Mouse (Mus musculus): Measurements from ENCODE around the gene Aoah.

The Aoah gene

DNA sequence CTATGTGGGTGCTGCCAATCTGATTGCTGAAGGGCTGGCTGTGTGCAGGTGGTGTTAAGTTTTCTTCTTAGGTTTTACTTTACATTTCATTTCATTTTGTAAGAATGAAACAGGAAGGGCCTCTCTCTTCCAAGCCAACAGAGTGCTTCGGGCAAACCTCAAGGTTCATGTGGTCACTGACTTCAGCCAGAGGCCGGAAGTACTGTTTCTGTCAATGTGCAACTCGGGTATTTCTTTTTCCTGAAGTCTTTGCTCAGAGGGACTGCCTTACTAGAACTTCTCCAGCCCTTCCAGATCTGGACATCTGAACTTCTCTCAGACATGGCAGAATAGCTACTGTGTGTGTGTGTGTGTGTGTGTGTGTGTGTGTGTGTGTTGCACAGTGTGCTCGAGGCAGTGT is at the start of gene Aoah:
Gene Aoah, plus strand, starts transcription at position 213 of the 400 bp plus-strand sequence.
- CTCF ChIA-PET = interaction anchor here (0.7 kb wide), 1 partner anchor 9 kb away, joined by 17 read pairs; no protein-coding TSS in a partner anchor

DNA sequence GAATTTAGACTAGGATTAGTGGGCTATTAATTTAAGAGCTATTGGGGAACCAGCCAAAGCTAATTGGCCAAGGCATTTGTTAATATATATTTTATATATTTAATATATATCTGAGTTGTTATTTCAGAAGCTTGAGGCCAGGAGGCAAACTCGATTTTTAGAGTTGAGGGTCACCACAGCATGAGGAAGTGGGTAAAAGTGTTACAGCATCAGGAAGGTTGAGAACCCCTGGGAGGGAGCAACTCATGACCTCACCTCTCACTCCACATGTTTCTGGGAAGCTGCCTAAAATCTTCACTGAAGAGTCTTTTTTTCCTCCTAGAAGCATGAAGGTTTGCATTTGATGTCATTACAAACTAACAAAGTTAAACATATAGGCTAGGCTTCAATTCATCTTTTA is 39.1 kb upstream of the Aoah start:
- CTCF ChIA-PET = no interaction called here

DNA sequence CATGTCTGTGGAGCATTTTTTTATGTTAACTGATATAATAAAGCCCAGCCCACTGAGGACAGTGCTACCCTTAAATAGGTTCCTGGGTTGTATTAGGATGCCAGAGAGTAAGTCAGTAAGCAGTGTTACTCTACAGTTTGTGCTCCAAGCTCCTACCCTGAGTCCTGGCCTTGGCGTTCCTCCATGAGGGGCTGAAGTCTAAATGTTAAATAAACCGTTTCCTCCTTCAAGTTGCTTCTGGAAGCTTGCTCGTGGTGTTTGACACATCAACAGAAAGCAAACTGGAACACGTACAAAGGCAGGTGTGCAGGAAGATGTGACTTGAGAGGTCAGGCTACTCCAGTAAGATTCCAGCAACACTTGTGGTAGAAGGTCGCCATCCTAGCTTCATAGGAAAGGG is 10.3 kb upstream of the Aoah start:
- CTCF ChIA-PET = no interaction called here

DNA sequence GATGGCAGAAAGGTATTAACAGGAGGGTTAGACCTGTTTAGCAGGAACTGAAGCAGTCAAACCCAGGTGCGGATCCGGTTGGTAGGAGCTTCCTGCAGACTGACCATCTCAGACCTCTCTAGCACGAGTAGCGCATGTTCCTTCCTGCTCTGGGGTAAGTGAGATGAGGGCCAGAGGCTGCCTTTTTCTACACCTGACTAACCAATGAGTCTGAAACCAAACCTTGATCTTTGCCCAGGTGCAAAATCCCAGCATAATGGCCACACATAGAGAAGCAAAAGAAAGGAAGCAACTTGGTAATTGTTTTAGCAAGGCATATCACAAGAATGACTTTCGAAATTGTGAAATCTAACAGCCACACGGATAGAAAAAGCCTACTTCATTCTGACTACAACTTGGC is 9.9 kb upstream of the Aoah start:
- CTCF ChIA-PET = no interaction called here

DNA sequence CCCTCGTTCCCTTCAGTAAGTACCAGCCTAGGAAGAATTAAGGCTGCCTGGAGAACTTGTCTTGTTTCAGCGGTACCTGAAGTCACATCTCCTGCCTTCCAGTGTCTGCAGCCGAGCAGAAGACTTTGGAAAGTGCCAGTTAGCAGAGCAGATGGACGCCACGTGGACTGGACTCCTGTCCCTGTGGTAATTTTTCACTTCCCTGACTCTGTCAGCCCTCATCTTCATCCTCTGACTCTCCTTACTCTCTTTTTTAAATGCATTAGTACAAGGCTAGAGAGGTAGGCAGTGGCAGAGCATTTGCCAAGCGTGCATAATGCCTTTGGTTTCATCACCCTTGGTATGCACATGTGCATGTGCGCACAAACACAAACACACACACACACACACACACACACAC is 8.0 kb upstream of the Aoah start:
- CTCF ChIA-PET = no interaction called here

DNA sequence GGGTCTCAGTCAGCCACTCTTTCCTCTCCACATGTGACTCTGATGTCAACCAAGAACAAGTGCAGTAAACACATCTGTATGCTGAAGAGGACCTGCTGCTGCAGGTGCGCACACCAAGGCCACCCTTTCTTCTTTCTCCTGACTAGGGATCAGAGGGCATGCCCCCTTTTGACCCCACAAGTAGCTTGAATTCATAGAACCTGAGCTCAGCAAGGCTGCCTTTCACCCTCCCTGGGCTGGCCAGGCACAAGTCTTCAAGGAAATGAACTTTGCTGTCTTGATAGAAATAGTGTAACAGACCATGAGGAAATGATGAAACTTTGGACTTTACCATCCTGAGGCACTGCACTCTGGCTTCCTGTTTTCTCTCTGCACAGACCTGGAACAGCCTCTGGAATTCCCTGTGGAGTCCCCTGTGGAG is 7.1 kb upstream of the Aoah start:
- CTCF ChIA-PET = no interaction called here

DNA sequence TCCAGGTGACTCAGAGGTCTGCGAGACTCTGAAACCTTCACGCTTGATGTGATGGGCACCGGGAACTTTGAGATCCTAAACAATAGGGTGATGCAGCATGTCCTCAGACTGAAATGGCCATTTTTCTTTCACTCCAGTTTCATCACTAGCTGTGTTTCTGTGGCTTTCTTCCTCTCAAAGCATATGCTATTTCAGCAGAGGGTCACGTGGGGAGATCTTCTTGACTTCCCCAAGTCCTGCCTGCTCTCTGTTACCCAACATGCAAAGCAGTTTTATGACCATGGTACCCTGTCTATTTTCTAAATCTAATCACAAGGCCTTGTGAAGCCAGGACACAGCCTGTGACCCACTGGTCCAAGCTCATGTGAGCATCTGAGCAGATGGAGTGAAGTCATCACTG is 6.0 kb upstream of the Aoah start:
- CTCF ChIA-PET = no interaction called here

DNA sequence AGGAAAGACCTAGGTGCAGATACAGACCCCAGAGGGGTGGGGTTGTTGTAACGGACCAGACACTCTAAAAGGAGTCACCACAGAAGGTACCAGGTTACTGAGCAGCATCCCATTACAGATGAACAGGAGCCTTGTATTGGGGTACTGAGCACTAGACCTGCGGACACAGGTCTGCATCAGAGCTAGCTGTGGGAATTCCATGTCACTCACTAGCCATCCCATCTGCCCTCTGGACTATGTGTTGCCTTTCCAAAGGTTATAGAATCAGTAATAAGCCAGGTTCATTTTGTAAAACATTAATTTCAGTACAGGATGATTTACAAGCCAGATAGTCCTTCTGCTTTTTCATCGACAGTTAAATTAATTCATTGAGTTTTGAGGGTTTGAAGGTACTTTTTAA is 2.7 kb downstream of the Aoah start:
- CTCF ChIA-PET = no interaction called here

DNA sequence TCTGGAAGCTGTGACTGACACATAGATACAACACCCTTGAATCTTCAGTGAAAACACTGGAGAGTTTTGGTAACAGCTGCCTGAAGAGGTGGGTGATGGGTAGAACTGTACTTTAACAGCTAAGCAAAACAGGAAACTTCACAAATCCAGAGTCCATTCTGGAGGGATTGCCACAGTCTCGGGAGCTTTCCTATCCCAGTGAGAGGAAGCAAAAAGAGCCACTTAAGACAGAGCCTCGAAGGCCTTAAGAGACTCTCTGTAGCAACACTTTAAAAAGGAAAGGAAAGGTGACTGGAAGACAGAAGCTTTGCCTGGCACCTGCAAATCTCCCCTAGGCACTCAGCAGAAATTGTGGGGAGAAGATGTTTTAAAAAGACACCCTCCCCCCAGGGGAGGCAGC is 4.6 kb downstream of the Aoah start:
- CTCF ChIA-PET = no interaction called here

DNA sequence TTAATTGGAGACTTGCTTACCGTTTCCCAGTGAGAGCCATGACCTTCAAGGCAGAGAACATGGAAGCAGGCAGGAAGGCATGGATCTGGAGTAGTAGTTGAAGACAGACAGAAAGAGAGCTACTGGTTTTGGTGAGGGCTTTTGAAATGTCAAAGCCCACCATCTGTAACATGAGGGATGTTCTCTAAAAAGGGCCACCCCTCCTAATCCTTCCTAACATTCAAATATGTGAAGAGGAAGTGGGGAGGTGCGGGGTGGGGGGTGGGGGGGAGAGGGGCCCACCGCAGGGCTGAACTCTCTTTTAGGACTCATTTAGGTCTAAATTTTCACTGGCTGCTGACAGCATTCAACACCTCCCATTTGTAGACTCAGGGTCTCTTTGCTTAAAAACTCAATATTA is 5.9 kb downstream of the Aoah start:
- CTCF ChIA-PET = no interaction called here

DNA sequence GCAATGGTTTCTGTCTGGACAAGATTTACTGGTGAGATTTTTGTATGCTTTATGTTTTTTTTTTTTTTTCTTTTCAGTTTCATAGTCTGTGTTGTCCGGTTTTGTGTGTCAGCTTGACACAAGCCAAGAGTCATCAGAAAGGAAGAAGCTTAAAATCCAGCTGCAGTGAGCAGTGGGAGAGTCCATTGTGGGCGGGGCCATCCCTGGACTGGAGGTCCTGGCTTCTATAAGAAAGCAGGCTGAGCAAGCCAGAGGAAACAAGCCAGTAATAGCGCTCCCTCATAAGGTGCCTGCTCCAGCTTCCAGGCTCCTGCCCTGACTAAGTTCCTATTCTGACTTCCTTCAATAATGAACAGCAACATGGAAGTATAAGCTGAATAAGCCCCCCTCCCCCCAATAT is 6.7 kb downstream of the Aoah start:
- CTCF ChIA-PET = no interaction called here

DNA sequence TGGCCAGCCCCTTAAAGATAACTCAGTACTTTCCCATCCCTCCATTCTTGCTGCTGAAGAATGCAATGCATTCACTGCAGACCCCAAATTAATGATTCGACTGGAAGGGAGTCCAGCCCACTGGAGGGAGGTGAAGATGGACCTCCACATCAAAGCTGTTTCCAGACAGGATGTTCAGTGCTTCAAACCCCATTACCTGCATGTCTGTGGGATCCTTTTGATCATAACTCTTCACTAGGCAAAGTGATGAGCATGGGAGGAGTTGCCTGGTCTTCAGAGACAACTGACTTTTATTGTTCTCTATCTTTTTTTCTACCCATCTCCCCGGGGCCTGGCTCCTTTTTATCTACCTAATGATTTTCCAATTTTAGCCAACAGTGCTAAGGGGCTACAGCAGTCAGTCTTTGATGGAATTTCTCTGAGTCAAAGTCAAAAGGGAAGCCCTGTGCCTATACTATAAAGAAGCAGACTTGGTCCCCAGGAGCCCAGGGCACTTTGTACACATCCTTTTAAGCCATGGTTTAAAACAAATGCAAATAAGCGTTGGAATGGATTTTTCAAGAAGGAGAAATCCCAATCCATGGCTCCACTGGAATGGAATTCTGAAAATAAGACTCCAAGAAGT is 18.0 kb downstream of the Aoah start:
- CTCF ChIA-PET = no interaction called here

DNA sequence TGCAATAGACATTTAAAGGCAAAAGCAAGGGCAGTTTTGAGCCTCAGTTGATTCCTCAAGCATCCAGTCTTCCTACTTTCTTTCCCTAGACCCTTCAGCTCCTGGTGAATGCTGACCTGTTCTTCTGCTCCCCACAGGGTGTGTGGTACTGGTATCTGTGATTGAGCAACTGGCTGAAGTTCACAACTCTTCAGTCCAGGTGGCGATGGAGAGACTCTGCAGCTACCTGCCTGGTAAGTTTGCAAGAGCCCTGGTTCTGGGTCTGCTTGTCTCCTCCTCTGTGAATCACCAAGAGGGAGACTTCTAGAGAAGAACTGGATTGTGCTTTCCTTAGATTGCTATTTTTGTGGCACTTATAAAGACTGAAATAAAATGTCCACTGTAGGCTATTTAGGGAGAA is 22.5 kb downstream of the Aoah start:
- CTCF ChIA-PET = no interaction called here

DNA sequence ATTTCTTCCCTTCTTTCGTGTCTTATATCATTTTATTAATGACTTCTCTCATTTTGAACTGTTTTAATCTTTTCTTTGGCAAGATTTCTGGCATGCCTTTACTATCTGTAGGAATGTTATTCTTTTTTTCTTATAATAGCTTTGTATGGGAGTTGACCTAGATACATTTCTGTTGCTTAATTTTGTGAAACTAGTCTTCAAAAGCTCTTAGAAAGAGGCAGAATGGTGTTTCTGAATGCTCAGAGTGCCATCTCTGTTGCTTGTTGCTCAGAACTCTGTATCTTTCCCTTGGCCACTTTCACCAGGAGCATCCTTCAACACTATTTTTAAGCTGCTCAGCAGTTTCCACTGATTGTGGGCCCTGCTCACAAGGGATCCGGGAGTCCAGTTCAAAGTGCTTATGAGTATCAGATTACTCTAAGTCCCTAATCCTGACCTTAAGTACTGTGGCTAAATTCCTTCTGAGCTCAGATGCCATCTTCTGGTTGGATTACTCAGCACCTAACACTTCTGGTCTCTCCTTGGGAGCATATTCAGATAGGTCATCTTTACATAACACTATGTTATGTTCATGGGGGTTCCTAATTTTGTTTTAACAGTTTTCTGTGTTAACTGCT is 26.9 kb downstream of the Aoah start:
- CTCF ChIA-PET = no interaction called here

DNA sequence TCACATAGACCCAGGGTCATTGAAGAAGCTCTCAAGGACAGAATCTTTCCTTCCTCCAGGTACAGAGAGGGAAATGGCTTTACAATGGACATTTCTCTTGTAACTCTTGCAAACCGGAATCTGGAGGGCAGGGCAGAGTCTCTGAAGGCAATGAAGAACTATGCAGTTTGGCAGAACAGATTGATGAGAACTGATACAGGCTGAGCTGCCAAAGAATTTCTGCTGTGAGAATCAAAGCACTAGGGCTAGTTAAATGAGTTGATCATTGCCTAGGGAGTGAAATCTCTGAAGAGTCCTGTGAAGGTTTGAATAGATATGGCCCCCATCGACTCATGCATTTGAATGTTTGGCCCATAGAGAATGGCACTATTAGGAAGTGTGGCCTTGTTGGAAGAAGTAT is 34.8 kb downstream of the Aoah start:
- CTCF ChIA-PET = no interaction called here

DNA sequence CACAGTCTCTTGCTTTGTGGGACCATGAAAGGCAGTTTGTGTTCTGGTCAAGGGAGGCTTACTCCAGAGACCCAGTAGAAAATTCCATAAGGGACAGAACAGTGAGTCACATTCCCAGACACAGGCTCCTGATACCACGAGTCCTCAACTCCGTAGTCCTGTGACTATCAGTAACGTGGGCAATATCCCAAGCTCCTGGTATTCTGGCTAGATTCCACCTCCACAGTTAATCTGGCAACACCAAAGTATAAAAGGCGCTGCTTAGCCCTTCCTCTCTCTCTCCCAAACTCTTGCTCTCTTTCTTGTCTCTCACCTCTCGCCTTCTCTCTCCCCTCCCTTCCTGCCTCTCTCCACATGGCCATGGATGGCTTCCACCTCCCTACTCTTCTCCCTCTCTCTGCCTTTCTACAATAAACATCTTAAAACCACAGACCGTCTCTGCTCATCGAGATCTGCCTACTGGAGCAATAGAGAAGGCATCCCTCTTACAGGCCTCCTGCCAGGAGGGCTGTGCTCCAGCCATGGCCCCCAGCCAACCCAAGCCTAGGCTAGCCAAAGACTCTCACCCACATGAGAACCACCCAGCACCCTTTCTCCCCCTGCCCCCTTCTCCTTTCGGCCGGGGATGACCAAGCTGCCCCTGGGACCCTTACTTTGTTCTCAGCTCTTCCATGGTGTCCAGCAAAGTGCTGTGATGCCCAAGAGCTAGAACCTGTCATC is 35.4 kb downstream of the Aoah start:
- CTCF ChIA-PET = no interaction called here

DNA sequence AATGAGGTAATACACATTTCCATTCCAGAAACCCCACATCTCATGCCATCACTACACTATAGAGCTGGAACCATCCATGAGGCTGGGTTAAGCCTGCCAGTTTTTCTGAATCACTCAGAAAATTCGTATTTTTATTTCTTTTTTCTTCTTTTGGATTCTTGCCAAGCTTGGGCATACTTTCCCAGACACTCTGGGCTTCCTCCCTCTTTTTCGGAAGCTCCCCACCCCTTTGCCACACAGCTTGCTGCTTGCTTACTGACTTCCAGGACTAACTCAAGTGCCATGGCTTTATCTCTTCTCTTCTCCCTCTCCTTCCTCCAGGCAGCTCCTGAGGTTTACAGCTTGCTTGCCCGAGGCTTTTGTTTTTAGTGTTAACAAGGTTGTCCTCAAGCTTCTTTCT is 62.0 kb downstream of the Aoah start:
- CTCF ChIA-PET = no interaction called here

DNA sequence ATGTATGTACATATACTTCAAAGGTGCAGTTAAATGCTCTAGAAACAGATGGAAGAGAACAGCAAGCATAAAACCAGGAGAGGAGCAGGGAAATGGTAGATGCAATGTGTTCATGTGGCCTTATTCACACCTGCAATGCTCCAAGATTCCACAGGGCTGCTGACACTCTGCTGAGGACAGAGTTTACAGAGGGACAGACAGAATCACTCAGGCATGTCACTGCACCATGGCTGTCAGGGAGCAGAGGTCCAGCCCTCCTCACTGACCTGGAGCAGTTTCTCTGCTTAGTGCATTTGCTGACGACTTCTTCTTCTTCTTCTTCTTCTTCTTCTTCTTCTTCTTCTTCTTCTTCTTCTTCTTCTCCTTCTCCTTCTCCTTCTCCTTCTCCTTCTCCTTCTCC is 105.5 kb downstream of the Aoah start:
- CTCF ChIA-PET = no interaction called here

DNA sequence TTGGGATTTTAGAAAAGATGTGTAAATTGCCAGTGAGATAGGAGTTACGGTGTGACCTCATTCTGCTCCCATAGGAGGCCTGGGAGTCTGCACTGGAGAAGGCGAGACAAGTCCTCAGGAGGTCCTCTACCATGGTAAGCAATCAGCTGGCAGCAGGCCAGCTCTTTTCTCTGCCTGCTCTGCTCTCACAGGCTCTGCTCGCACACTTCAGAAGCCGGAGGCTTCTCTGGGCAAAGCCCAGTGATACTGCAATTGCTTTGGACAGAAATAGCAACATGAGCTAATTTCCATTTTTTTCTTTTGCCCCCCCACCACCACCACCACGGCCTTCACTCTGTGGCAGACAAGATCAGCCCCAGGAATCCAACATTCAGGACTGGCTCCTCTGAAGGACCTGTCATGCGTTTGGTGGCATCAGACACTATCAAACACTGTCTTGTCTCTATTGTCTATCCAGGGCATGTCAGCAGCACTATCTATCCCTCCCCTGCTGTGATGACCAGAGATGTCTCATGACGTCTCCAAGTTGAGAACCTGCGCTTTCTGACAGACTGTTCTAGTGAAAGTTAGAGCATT is 106.6 kb downstream of the Aoah start:
- CTCF ChIA-PET = no interaction called here

DNA sequence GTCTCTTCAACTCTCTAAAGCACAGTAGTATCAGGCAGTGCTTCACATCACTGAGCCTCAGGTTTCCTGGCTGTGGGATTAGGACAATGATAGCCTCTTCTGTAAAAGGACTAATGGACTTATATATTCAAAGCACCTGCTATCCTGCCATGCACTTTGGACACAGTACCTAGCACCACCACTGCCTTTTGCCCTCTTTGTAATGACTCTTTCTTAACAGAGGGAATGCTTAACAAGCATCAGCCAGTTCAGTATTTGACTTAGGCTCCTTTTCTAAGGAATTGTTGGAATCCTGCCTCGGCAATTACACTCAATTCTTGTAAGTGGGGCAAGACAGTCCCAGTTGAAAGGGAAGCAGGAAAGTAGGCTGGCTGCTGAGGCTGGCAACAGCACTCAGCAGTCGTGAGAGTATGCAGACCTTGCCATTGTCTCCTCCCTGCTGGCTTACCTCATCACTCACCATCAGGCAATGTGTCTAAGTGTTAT is 107.1 kb downstream of the Aoah start:
- CTCF ChIA-PET = no interaction called here

DNA sequence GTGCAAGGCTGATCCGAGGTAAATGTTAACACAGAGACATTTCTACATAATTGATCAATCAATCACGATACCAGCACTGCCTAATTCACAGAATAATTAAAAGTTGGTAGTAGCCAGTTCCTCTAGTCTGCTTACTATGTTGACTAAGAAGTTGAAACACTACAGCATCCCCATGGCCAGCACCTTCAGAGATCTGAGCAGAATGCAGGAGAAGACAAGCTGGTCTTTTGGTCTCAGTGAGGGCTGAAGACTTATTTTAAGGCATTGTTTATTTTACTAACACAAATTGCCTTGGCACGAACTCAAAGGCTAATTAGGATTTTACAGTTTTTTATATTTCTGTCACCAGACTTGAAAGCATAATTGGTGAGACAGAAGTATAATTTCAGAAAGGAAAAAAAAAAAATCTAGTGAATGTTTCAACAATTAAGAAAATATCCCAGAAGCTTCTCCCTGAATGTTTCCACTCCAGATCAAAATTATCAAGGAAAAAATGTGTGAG is 107.8 kb downstream of the Aoah start:
- CTCF ChIA-PET = no interaction called here

DNA sequence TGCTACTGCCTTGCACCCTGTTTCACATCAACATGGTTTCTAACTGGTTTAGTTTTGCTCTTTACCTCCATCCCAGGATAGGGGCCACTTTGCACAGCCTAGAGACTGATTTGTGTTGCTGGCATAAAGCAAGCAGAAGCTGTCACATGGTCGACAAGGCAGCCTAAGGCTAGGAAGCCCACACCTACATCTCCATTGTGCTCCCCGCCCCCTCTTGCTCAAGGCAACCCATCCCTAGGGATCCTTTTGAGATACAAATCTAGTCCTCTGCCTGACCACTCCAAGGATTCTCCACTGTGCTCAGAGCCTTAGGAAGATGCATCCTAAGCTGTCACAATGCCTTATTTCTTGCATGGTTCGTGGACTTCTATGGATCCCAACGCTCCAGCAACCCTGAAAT is 110.2 kb downstream of the Aoah start:
- CTCF ChIA-PET = no interaction called here

DNA sequence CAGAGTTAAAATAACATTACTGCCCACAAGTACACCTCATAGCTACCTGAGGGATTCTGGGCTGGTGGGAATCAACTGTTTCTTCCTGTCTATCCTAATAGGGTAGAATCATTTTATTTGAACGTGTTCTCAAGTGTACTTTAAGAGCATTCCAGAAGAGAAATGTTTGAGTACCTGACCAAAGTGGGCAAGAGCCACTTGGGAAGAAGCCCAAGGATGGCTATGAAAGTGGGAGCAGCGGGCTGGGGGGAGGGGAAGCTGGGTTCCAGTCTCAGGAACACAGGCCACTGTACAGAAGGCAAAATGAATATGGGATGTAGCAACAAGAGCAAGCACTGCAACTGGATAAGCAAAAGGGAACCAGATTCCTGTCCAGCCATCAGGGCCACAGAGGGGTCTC is 111.3 kb downstream of the Aoah start:
- CTCF ChIA-PET = no interaction called here

Measured in spleen, embryonic (tissue).